Mouse (Mus musculus): ENCODE data around the gene Slc22a20. TPM values are rescaled to one million over a fixed set of nuclear protein-coding genes. Genes with fewer than 3 reads are reported as not detected.

The Slc22a20 gene
- polyA plus RNA-seq, 1 experiment from 2014 or later, result not detected

DNA sequence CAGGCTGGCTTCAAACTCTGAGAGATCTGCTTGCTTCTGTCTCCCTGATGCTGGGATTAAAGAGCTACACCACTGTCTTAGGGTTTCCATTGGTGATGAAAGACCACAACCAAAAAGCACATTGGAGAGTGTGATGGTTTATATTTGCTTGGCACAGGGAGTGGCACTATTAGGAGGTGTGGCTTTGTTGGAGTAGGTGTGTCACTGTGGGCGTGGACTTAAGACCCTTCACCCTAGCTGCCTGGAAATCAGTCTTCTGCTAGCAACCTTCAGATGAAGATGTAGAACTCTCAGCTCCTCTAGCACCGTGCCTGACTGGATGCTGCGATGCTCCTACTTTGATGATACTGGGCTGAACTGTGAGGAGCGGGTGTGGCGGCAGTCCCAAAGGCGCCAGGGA is 47.4 kb downstream of the Slc22a20 start:
- no peak for ATAC-seq (ENCODE audit: insufficient read depth, low FRiP score)
- Histone ChIP-seq H3K4me1 (ENCODE audit: control insufficient read depth, insufficient read depth, low read length) (peaks cover 44% of the 10 kb centered on the region), H3K27me3 (ENCODE audit: control insufficient read depth, insufficient read depth, low read length) (no peaks in the 10 kb centered on the region), H3K27ac (ENCODE audit: low read length) (no peak overlapping the region), H3K9me3 (replicated peaks; ENCODE audit: control insufficient read depth, low read length) (no peaks in the 10 kb centered on the region), H3K9ac (ENCODE audit: low read length) (no peak overlapping the region), H3K4me3 (replicated peaks; ENCODE audit: low read length) (no peak overlapping the region), H3K36me3 (ENCODE audit: control insufficient read depth, insufficient read depth, low read length) (no peaks in the 10 kb centered on the region), H3K4me2 (ENCODE audit: low read depth, low read length) (no peak overlapping the region)
- WGBS, result 83% methylated on average over 6 of the region's 6 CpGs

DNA sequence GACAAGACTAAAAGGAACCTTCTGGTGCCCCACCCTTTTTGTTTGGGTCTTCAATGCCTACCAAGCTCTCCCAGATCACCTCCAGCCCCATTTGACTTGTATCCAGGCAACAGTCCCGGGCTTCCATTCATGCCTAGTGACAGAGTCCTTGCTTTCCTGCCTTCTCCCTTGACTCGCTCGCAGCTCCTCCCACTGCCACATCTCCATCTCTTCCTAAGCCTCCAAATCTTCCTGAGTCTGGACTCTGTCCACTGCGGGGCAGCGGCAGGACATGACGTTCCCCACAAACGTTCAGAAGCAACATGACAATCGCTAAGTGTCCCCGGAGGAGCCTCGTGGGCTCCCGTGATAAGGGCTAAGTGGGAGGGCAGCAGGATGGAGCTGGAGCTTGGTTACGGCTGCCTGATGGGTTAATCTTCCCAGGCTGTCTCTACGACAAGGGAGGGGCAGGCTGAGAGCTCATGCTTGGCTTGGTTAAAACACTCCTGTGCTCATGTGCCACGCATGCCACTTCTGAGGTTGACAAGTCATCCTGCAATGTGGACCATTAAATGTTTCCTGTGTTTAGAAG is 48.0 kb downstream of the Slc22a20 start:
- no peaks in the 10 kb centered on the region for H3K9me3 ChIP-seq (replicated peaks; ENCODE audit: control insufficient read depth, low read length)
- H3K27ac ChIP-seq (ENCODE audit: low read length), result peak overlapping the region; percentile 12; the same call in 1 of the 2 replicates
- H3K9ac ChIP-seq (ENCODE audit: low read length), result no peak overlapping the region; the same call in 1 of the 2 replicates
- H3K4me3 ChIP-seq (replicated peaks; ENCODE audit: low read length), result no peak overlapping the region
- no peaks in the 10 kb centered on the region for H3K27me3 ChIP-seq (ENCODE audit: control insufficient read depth, insufficient read depth, low read length)
- H3K4me1 ChIP-seq (ENCODE audit: control insufficient read depth, insufficient read depth, low read length), result peaks cover 44% of the 10 kb centered on the region
- WGBS, result 17% methylated on average over 14 of the region's 14 CpGs
- H3K36me3 ChIP-seq (ENCODE audit: control insufficient read depth, insufficient read depth, low read length), result no peaks in the 10 kb centered on the region
- ATAC-seq (ENCODE audit: insufficient read depth, low FRiP score), result no peak
- no peak overlapping the region for H3K4me2 ChIP-seq (ENCODE audit: low read depth, low read length)

DNA sequence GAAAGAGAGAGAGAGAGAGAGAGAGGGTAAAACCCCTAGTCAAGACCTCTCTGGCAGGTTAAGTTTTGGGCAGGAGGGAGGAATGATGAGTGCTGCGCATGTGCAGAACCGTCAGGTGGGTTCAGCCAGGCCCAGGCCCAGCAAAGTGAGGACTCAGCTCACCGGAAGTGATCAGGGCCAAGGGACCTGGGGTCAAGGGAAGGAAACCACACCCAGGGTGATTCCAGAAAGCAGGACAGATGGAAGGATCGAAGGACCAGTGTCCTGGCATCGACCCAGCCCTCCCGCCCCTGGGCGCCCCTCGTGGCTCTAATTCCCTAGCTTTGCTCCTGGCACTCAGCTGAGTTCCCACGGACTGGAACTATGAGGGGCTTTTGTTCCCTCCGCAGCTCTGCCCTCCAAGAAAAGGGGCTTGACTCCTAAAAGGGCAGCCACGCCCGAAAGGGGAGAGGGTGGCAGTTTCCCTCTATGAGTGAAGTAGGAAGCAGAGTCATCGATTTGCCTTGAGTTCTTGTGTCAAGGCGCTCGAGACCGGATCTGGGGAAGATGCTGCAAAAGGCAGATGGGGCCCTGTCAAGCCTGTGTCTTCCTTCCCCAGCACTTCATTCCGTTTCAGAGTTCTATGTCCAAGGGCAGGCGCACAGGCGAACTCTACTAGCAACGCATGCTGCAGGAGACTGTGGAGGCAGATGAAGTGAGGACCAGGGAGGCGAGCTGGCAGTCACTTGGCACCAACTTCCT is 48.7 kb downstream of the Slc22a20 start:
- Histone ChIP-seq H3K27me3 (ENCODE audit: control insufficient read depth, insufficient read depth, low read length) (no peaks in the 10 kb centered on the region), H3K9me3 (replicated peaks; ENCODE audit: control insufficient read depth, low read length) (no peaks in the 10 kb centered on the region), H3K27ac (ENCODE audit: low read length) (peak overlapping the region; percentile 12; the same call in 1 of the 2 replicates), H3K36me3 (ENCODE audit: control insufficient read depth, insufficient read depth, low read length) (no peaks in the 10 kb centered on the region), H3K4me1 (ENCODE audit: control insufficient read depth, insufficient read depth, low read length) (peaks cover 44% of the 10 kb centered on the region), H3K4me3 (replicated peaks; ENCODE audit: low read length) (no peak overlapping the region), H3K4me2 (ENCODE audit: low read depth, low read length) (no peak overlapping the region), H3K9ac (ENCODE audit: low read length) (no peak overlapping the region; the same call in 1 of the 2 replicates)
- 66% methylated on average over 21 of the region's 21 CpGs for WGBS
- no peak for ATAC-seq (ENCODE audit: insufficient read depth, low FRiP score)

DNA sequence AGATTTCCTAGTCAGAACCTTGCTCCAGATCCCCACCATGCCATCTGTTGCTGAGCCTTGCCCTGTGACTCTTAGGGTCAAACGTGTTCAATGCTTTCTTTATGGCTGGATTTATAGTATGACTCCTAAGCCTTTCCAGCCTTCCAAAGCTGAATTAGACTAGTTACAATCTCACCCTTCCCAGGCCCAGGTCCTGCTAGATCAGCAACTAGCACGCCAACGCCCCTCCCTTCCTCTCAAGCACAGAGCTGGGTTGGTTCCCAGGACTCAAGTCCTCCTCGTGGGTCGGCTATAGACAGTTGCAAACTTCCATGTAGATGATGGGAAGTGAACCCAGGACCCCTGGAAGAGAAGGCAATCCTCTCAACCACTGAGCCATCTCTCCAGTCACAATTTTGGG is 50.3 kb downstream of the Slc22a20 start:
- WGBS, result 44% methylated on average over 5 of the region's 5 CpGs
- peak overlapping the region; percentile 1; the same call in 1 of the 2 replicates for H3K4me2 ChIP-seq (ENCODE audit: low read depth, low read length)
- peak overlapping the region; percentile 91 for H3K27ac ChIP-seq (ENCODE audit: low read length)
- no peaks in the 10 kb centered on the region for H3K9me3 ChIP-seq (replicated peaks; ENCODE audit: control insufficient read depth, low read length)
- ATAC-seq (ENCODE audit: insufficient read depth, low FRiP score), result peak; percentile 59; the same call in 1 of the 2 replicates
- H3K9ac ChIP-seq (ENCODE audit: low read length), result 0 out of 2 replicates have a peak overlapping the region, but pooled peaks have one; percentile 18
- no peaks in the 10 kb centered on the region for H3K27me3 ChIP-seq (ENCODE audit: control insufficient read depth, insufficient read depth, low read length)
- H3K4me3 ChIP-seq (replicated peaks; ENCODE audit: low read length), result no peak overlapping the region
- H3K36me3 ChIP-seq (ENCODE audit: control insufficient read depth, insufficient read depth, low read length), result no peaks in the 10 kb centered on the region
- H3K4me1 ChIP-seq (ENCODE audit: control insufficient read depth, insufficient read depth, low read length), result peaks cover 48% of the 10 kb centered on the region

DNA sequence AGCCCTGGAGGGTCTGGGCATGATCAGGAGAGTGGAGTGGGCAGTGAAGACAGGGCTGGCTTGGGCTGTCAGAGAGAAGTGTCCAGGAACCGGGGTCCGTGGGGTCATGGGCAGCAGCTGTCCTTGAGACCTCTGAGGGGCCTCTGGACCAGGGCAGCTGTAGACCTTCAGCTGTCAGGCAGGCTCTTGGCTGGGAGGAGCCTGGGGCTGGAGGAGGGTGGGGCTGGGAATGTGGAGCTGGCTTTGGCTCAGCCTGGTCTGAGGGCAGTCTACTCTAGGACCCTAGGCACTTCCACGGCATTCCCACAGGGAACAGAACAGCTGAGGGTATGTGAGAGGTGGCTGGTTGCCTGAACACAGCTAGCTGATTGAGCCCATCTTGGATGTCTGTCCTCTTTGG is 50.7 kb downstream of the Slc22a20 start:
- H3K9ac ChIP-seq (ENCODE audit: low read length), result 0 out of 2 replicates have a peak overlapping the region, but pooled peaks have one; percentile 18
- peak overlapping the region; percentile 10; the same call in 1 of the 2 replicates for H3K4me2 ChIP-seq (ENCODE audit: low read depth, low read length)
- H3K4me1 ChIP-seq (ENCODE audit: control insufficient read depth, insufficient read depth, low read length), result peaks cover 46% of the 10 kb centered on the region
- WGBS, result 14% methylated on average over 3 of the region's 3 CpGs
- H3K9me3 ChIP-seq (replicated peaks; ENCODE audit: control insufficient read depth, low read length), result no peaks in the 10 kb centered on the region
- H3K27me3 ChIP-seq (ENCODE audit: control insufficient read depth, insufficient read depth, low read length), result no peaks in the 10 kb centered on the region
- ATAC-seq (ENCODE audit: insufficient read depth, low FRiP score), result peak; percentile 90
- H3K4me3 ChIP-seq (replicated peaks; ENCODE audit: low read length), result no peak overlapping the region
- no peaks in the 10 kb centered on the region for H3K36me3 ChIP-seq (ENCODE audit: control insufficient read depth, insufficient read depth, low read length)
- peak overlapping the region; percentile 91 for H3K27ac ChIP-seq (ENCODE audit: low read length)

DNA sequence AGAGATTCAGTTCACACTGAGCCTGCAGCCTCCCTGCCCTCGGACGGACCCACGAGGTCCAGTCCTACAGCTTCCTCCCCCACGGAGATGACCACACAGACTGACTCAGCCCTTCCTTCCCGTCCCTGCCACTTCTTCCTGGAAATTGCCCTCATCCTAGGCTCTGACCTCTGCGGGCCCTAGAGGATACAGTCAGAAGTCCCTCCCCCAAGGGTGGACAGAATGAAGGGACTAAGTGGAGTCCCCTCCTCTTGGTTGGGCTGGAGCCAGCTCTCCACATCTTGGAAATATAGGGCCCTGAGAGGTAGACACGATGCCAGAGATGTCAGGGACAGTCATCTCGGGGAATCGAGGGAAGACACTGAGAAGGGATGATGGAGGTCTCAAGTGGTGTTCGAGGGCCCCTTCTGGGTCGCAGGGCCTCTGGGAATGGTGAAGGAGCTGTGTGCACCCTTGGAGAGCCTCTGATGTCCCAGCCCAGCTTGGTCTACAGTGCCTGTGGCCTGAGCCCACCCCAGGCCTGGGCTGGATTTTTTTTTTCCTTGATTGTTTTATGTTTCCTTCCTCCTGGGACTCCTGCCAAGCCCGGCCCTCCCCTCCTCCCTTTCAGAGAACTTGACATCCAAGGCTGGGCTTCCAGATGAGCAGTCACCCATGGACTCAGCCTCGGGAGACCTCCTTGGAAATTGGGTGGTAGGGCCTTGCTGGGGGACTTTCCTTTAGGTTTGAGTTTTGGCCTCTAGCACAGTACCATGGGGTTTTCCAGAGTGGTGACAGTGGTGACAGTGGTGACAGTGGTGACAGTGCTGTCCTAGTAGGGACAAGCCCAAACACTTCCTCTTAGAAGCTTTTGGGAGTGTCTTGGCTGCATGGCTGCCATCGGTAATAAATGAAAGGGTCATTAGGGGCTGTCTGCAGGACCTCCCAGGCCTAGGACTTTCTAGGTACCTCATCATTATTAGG is 56.0 kb downstream of the Slc22a20 start:
- H3K36me3 ChIP-seq (ENCODE audit: control insufficient read depth, insufficient read depth, low read length), result no peaks in the 10 kb centered on the region
- peak; percentile 59 for ATAC-seq (ENCODE audit: insufficient read depth, low FRiP score)
- peak overlapping the region; percentile 57 for H3K27ac ChIP-seq (ENCODE audit: low read length)
- peaks cover 24% of the 10 kb centered on the region for H3K4me1 ChIP-seq (ENCODE audit: control insufficient read depth, insufficient read depth, low read length)
- no peak overlapping the region for H3K4me3 ChIP-seq (replicated peaks; ENCODE audit: low read length)
- 49% methylated on average over 14 of the region's 14 CpGs for whole genome bisulfite sequencing
- 0 out of 2 replicates have a peak, but pooled peaks cover 3% of the 10 kb centered on the region for H3K27me3 ChIP-seq (ENCODE audit: control insufficient read depth, insufficient read depth, low read length)
- no peak overlapping the region for H3K4me2 ChIP-seq (ENCODE audit: low read depth, low read length)
- no peaks in the 10 kb centered on the region for H3K9me3 ChIP-seq (replicated peaks; ENCODE audit: control insufficient read depth, low read length)
- peak overlapping the region; percentile 43; the same call in 1 of the 2 replicates for H3K9ac ChIP-seq (ENCODE audit: low read length)

DNA sequence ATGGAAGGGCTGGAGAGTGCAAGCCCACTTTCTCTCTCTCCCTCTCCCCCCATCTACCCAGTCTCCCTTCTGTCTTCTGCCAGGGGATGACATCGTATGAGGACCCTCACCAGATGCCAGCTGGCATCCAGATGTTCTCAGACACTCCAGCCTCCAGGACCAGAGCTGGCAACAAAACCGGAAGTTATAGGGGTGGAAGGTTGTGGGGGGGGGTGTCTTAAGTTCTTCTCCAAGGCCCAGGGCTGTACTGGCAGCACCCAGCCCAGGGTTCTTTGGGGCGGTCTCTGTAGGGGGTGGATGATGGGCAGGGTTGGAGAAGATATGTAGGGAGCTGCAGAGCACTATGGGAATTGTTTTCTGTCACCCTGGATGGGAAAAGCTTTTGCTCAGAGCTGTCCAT is 57.4 kb downstream of the Slc22a20 start:
- no peak overlapping the region for H3K4me3 ChIP-seq (replicated peaks; ENCODE audit: low read length)
- WGBS, result 61% methylated on average over 3 of the region's 3 CpGs
- no peak overlapping the region for H3K27ac ChIP-seq (ENCODE audit: low read length)
- peaks cover 24% of the 10 kb centered on the region for H3K4me1 ChIP-seq (ENCODE audit: control insufficient read depth, insufficient read depth, low read length)
- no peak overlapping the region for H3K4me2 ChIP-seq (ENCODE audit: low read depth, low read length)
- H3K9me3 ChIP-seq (replicated peaks; ENCODE audit: control insufficient read depth, low read length), result no peaks in the 10 kb centered on the region
- no peaks in the 10 kb centered on the region for H3K36me3 ChIP-seq (ENCODE audit: control insufficient read depth, insufficient read depth, low read length)
- ATAC-seq (ENCODE audit: insufficient read depth, low FRiP score), result no peak
- H3K27me3 ChIP-seq (ENCODE audit: control insufficient read depth, insufficient read depth, low read length), result 0 out of 2 replicates have a peak, but pooled peaks cover 3% of the 10 kb centered on the region
- H3K9ac ChIP-seq (ENCODE audit: low read length), result no peak overlapping the region

DNA sequence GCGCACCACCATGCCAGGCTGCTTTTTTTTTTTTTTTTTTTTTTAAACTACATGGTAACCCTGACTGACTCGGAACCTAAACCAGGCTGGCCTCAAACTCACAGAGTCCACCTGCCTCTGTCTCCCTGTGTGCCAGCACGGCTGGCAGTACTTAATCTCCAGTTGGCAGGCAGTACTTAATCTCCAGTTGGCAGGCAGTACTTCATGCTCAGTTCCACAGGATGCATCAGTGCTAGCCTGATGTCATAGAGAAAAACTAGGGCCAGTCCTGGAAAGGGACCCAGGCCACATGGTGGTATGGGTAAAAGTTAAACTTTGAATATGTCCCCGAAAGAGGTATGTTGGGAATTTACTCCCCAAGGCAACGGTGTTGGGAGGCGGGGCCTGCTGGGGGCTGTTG is 57.8 kb downstream of the Slc22a20 start:
- ATAC-seq (ENCODE audit: insufficient read depth, low FRiP score), result no peak
- no peak overlapping the region for H3K9ac ChIP-seq (ENCODE audit: low read length)
- 0 out of 2 replicates have a peak, but pooled peaks cover 3% of the 10 kb centered on the region for H3K27me3 ChIP-seq (ENCODE audit: control insufficient read depth, insufficient read depth, low read length)
- no peaks in the 10 kb centered on the region for H3K36me3 ChIP-seq (ENCODE audit: control insufficient read depth, insufficient read depth, low read length)
- H3K27ac ChIP-seq (ENCODE audit: low read length), result no peak overlapping the region
- no peaks in the 10 kb centered on the region for H3K9me3 ChIP-seq (replicated peaks; ENCODE audit: control insufficient read depth, low read length)
- H3K4me1 ChIP-seq (ENCODE audit: control insufficient read depth, insufficient read depth, low read length), result peaks cover 25% of the 10 kb centered on the region
- no peak overlapping the region for H3K4me3 ChIP-seq (replicated peaks; ENCODE audit: low read length)
- 66% methylated on average over 6 of the region's 6 CpGs for WGBS
- H3K4me2 ChIP-seq (ENCODE audit: low read depth, low read length), result no peak overlapping the region

All from stomach, embryonic 16.5 days (tissue).